Mouse (Mus musculus) kidney, adult 2 months (tissue): Measurements from ENCODE around the gene Sympk.

Experiments
- CTCF ChIP-seq: fragments of 200-500 bp; conservative IDR thresholded peaks from 2 replicates; pipeline ENCODE4 v1.5.1; 2011; ENCODE audit warnings: low read depth, mild to moderate bottlenecking, control low read depth, low read length, moderate library complexity, mixed read lengths; ENCODE audit not compliant: insufficient read depth, insufficient read length
- POLR2A ChIP-seq: fragments of 200-500 bp; IDR thresholded peaks from one replicate; pipeline ENCODE4 v1.6.1; 2011; ENCODE audit warnings: low read depth, low read length, control low read depth

GRCm38 (mm10) chr7:19007026-19007977 is 16.9 kb upstream of the Sympk start:
- no peak for TF ChIP-seq CTCF
- TF ChIP-seq POLR2A, result peak; percentile 4
